Mouse (Mus musculus): ENCODE data around the gene Sema3a. TPM values are rescaled to one million over a fixed set of nuclear protein-coding genes. Genes with fewer than 3 reads are reported as not detected.
"Not testable (repeated sequence)": the region's sequence is repeated elsewhere in the genome, so short reads cannot be mapped to it uniquely, and the experiment has no call there.

The Sema3a gene
- polyA plus RNA-seq, 1 experiment from 2014 or later: 47.6 TPM

DNA sequence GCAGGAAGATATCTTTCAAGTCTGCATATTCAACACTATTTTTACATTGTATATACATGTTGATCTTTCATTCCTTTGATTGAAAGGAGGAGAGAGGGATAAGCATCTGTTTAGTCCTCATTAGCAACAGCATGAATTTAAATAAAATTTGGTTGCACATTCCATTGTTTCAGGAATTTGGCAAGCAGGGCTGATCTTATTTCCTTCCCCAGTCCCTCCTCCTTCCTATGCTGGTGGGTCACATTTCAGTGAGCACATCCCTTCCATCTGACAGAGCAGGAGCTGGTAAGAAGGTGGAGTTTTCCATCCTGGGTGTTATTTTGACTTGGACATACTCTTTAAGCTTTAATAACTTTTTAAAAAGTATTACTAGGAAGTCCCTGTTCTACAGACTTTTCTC is 315.9 kb downstream of the Sema3a start:
- DNase-seq: peak; percentile 56
- Histone ChIP-seq H3K9me3 (ENCODE audit: low read depth, low read length) (no peaks in the 10 kb centered on the region), H3K36me3 (ENCODE audit: insufficient read depth) (no peaks in the 10 kb centered on the region), H3K27ac (ENCODE audit: low read depth) (no peak overlapping the region), H3K4me3 (ENCODE audit: low read depth, low read length) (no peak overlapping the region), H3K9ac (no peak overlapping the region), H3K4me1 (ENCODE audit: insufficient read depth) (no peaks in the 10 kb centered on the region), H3K4me2 (no peak overlapping the region), H3K27me3 (ENCODE audit: insufficient read depth, low read length) (no peaks in the 10 kb centered on the region)
- peak; percentile 56; the same call in 1 of the 2 replicates for ATAC-seq (ENCODE audit: insufficient read depth)
- TF ChIP-seq CTCF (IDR thresholded peaks at IDR 0.05; ENCODE audit: low read depth): no peak

DNA sequence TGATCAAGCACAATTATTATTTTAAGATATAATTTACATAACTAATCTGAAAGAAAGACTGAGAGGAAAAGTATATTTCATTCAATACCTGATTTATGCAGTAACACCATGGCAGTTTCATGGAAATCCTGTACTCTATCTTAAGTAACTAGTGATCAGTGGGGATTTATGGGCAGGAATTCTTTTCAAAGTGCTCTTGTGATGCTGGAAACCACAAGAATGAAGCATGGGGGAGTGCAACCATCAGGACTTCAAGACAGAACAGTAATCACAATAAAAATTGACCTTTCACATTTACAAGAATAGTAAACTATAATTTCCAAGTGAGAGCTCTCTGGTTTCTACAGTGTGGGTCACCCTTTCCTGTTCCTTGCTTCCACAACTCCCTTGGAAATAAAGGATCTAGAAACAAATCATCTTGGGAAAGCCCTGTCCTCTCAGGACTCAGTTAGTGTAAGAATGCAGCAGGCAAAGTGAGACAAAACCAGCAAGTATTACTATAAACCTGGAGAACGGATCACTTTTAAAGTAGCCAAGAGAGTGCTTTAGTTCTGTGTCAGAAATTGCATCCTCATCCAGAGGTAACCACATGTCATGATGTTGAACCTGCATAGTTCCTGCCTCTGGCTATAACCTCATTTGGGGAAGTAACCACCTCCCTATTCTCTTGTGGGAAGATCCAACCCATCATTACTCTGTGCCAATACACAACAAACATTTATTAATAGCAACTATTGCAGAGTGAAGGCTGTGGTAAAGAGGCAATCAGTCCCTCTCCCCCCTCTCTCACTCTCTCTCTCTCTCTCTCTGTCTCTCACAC is 335.2 kb downstream of the Sema3a start:
- no peak overlapping the region for H3K27ac ChIP-seq (ENCODE audit: low read depth)
- no peak overlapping the region for H3K9ac ChIP-seq
- TF ChIP-seq CTCF (IDR thresholded peaks at IDR 0.05; ENCODE audit: low read depth): no peak
- H3K4me3 ChIP-seq (ENCODE audit: low read depth, low read length): no peak overlapping the region
- no peaks in the 10 kb centered on the region for H3K9me3 ChIP-seq (ENCODE audit: low read depth, low read length)
- H3K36me3 ChIP-seq (ENCODE audit: insufficient read depth): 0 out of 2 replicates have a peak, but pooled peaks cover 5% of the 10 kb centered on the region
- H3K27me3 ChIP-seq (ENCODE audit: insufficient read depth, low read length): no peaks in the 10 kb centered on the region
- H3K4me2 ChIP-seq: no peak overlapping the region
- H3K4me1 ChIP-seq (ENCODE audit: insufficient read depth): no peaks in the 10 kb centered on the region
- DNase-seq: no peak
- ATAC-seq (ENCODE audit: insufficient read depth): no peak
- 74% methylated on average over 1 of the region's 1 CpGs for WGBS

DNA sequence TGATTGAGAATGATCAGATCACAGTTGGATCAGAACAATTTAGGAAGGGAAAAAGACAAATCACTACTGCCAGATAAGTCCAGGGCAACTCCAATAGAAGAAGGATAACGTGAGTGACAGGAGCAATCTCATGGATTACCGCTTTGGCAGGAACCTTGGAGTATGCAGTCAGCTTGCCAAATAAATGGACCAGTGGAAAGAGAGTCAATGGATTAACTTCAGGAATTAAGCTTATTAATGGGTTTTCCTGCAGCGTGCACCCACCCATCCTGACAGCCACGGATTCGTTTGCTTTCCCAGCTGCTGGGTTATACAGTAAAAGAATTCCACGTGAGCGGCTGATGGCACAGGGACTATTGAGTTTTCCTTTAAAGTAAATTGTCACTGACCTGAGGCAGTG is 343.6 kb downstream of the Sema3a start:
- DNase-seq (no peak), ATAC-seq (ENCODE audit: insufficient read depth) (no peak)
- Histone ChIP-seq H3K4me1 (ENCODE audit: insufficient read depth) (peaks cover 4% of the 10 kb centered on the region; the same call in 1 of the 2 replicates), H3K27me3 (ENCODE audit: insufficient read depth, low read length) (no peaks in the 10 kb centered on the region), H3K9me3 (ENCODE audit: low read depth, low read length) (no peaks in the 10 kb centered on the region), H3K9ac (no peak overlapping the region), H3K4me3 (ENCODE audit: low read depth, low read length) (no peak overlapping the region), H3K36me3 (ENCODE audit: insufficient read depth) (0 out of 2 replicates have a peak, but pooled peaks cover 2% of the 10 kb centered on the region), H3K27ac (ENCODE audit: low read depth) (no peak overlapping the region), H3K4me2 (no peak overlapping the region)
- TF ChIP-seq CTCF (IDR thresholded peaks at IDR 0.05; ENCODE audit: low read depth): no peak
- 35% methylated on average over 7 of the region's 7 CpGs for WGBS

DNA sequence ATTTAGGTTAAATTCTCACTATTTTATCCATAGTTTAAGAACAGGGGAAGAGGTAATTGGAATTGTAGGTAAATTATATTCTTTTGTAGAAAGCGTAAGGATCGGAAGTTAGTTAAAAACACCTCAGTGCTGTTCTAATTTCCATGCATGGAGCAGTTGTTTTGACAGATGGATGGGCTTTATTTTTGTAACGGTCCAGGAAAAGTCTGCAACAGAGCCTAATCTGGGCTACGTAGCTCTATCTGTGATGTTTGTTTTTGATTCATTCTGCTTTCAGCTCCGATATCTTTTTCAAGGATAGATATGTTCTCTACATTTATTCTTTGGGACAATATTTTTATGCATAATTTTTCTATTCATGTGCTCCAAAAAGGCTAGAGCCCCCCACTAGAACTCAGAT is 344.2 kb downstream of the Sema3a start:
- 0 out of 2 replicates have a peak overlapping the region, but pooled peaks have one; percentile 34 for H3K27ac ChIP-seq (ENCODE audit: low read depth)
- 56% methylated on average over 5 of the region's 5 CpGs for WGBS
- no peak for TF ChIP-seq CTCF (IDR thresholded peaks at IDR 0.05; ENCODE audit: low read depth)
- H3K4me3 ChIP-seq (ENCODE audit: low read depth, low read length): no peak overlapping the region
- no peaks in the 10 kb centered on the region for H3K9me3 ChIP-seq (ENCODE audit: low read depth, low read length)
- no peak overlapping the region for H3K4me2 ChIP-seq
- no peak for ATAC-seq (ENCODE audit: insufficient read depth)
- H3K4me1 ChIP-seq (ENCODE audit: insufficient read depth): peaks cover 4% of the 10 kb centered on the region; the same call in 1 of the 2 replicates
- H3K9ac ChIP-seq: no peak overlapping the region
- H3K36me3 ChIP-seq (ENCODE audit: insufficient read depth): 0 out of 2 replicates have a peak, but pooled peaks cover 5% of the 10 kb centered on the region
- no peak for DNase-seq
- no peaks in the 10 kb centered on the region for H3K27me3 ChIP-seq (ENCODE audit: insufficient read depth, low read length)

DNA sequence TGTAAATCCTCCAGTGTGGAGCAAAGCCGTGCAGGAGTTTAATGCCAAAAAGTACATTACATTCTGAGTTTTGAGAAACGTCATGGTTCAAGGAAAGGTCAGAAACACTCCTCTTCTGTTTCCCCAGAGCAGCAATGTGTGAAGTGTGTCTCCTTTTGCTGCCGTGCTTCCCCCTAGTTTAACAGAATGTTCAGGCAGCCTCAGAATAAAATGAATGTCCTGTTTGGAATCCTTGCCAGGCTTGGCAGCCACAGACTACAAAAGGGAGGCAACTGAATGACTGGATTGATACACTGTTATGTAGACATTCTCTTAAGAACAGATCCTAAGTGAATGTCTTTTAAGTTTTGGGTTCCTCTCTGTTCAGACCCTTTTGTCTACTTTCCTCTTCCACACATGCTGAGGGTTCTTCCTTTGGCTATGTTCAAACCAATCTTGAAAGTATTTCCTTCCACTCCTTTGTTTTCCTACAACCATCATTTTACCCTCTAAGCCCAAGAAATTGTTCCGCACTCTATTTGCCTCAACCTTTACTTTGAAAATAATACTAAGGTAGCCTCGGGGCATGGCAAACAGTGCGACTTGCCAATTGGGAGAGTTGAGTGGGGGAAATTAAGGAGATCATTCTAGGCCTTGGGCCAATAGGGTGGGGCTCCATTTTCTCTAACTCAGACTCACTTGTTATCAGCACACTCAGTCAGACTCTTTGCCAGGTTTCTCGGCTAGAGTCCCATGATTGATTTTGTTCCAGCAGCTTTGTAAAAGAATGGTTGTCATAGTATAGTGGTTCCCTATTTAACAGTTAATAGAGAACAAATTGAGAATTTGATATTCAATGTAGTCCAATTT is 345.1 kb downstream of the Sema3a start:
- no peak overlapping the region for H3K9ac ChIP-seq
- 36% methylated on average over 7 of the region's 7 CpGs for WGBS
- H3K4me3 ChIP-seq (ENCODE audit: low read depth, low read length): no peak overlapping the region
- H3K27ac ChIP-seq (ENCODE audit: low read depth): peak overlapping the region; percentile 34; the same call in 1 of the 2 replicates
- 0 out of 2 replicates have a peak, but pooled peaks cover 6% of the 10 kb centered on the region for H3K36me3 ChIP-seq (ENCODE audit: insufficient read depth)
- DNase-seq (peak; percentile 75), ATAC-seq (ENCODE audit: insufficient read depth) (peak; percentile 62)
- peaks cover 4% of the 10 kb centered on the region; the same call in 1 of the 2 replicates for H3K4me1 ChIP-seq (ENCODE audit: insufficient read depth)
- no peaks in the 10 kb centered on the region for H3K9me3 ChIP-seq (ENCODE audit: low read depth, low read length)
- no peaks in the 10 kb centered on the region for H3K27me3 ChIP-seq (ENCODE audit: insufficient read depth, low read length)
- TF ChIP-seq CTCF (IDR thresholded peaks at IDR 0.05; ENCODE audit: low read depth): no peak
- H3K4me2 ChIP-seq: no peak overlapping the region

DNA sequence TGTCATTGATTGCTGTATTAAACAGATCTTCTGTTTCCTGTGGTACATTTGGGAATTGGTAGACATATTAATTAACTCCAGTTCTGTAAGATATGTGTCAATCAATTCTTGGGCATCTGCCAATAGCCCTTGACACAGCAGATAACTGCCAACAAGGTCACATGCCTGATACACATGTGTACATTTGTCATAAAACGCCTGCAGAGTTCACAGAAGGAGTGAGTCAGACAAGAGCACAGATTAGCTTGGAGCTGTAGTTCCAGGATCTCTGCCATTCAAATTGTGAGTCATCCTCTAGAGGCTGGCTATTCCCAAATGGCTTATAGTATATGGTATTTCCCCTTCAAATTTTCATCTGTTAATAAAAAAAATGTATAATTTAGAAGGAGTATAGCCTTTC is 352.4 kb downstream of the Sema3a start:
- Histone ChIP-seq H3K4me3 (ENCODE audit: low read depth, low read length) (no peak overlapping the region), H3K9me3 (ENCODE audit: low read depth, low read length) (no peaks in the 10 kb centered on the region), H3K9ac (no peak overlapping the region), H3K4me2 (no peak overlapping the region), H3K4me1 (ENCODE audit: insufficient read depth) (no peaks in the 10 kb centered on the region), H3K27me3 (ENCODE audit: insufficient read depth, low read length) (no peaks in the 10 kb centered on the region), H3K36me3 (ENCODE audit: insufficient read depth) (0 out of 2 replicates have a peak, but pooled peaks cover 8% of the 10 kb centered on the region), H3K27ac (ENCODE audit: low read depth) (no peak overlapping the region)
- 43% methylated on average over 1 of the region's 1 CpGs for WGBS
- peak; percentile 33 for DNase-seq
- no peak for ATAC-seq (ENCODE audit: insufficient read depth)
- no peak for TF ChIP-seq CTCF (IDR thresholded peaks at IDR 0.05; ENCODE audit: low read depth)

DNA sequence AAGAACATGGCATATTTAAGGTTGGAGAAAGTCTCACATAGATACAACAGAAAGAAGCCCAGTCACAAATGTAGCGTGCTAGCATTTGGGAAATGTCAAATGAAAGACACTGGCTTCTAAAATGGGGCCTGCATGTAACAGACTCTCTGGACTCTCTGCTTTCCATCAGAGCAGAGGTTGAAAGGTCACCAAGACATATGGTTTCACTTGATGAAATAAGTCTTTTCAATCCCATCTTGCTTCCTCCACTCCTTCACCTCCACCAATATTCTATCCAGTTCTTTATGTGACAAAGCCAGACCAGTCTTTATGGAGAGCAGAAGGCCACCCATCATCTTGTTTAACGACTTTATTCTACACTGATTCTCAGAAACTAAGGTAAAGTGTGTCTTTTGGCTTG is 363.5 kb downstream of the Sema3a start:
- H3K4me1 ChIP-seq (ENCODE audit: insufficient read depth): peaks cover 5% of the 10 kb centered on the region; the same call in 1 of the 2 replicates
- ATAC-seq (ENCODE audit: insufficient read depth) (no peak), DNase-seq (no peak)
- no peaks in the 10 kb centered on the region for H3K9me3 ChIP-seq (ENCODE audit: low read depth, low read length)
- H3K4me2 ChIP-seq: no peak overlapping the region
- WGBS: 79% methylated on average over 2 of the region's 2 CpGs
- H3K4me3 ChIP-seq (ENCODE audit: low read depth, low read length): no peak overlapping the region
- H3K36me3 ChIP-seq (ENCODE audit: insufficient read depth): no peaks in the 10 kb centered on the region
- H3K9ac ChIP-seq: no peak overlapping the region
- no peaks in the 10 kb centered on the region for H3K27me3 ChIP-seq (ENCODE audit: insufficient read depth, low read length)
- TF ChIP-seq CTCF (IDR thresholded peaks at IDR 0.05; ENCODE audit: low read depth): no peak
- H3K27ac ChIP-seq (ENCODE audit: low read depth): no peak overlapping the region

DNA sequence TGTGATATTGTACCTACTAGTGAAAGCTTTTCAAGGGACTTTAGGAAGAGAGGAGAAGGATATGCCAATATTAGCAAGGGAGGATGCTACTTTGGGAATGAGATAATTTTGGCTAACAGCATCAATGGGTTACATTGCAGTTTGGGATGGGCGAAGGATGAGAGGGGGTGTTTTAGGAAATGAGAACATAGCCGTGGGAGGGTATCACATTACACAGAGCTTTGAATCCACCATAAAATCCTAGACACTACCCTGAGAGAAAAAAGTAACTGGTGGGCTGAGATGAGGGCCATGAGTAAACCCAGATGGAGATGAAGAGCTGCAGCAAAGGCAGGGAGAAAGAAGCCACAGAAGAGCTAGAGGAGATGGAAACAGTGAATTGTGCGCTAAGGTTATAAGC is 370.8 kb downstream of the Sema3a start:
- not testable (repeated sequence) for H3K9me3 ChIP-seq (ENCODE audit: low read depth, low read length); H3K27ac ChIP-seq (ENCODE audit: low read depth); H3K4me3 ChIP-seq (ENCODE audit: low read depth, low read length); H3K27me3 ChIP-seq (ENCODE audit: insufficient read depth, low read length); H3K9ac ChIP-seq; ATAC-seq (ENCODE audit: insufficient read depth); H3K4me2 ChIP-seq; H3K36me3 ChIP-seq (ENCODE audit: insufficient read depth); DNase-seq; H3K4me1 ChIP-seq (ENCODE audit: insufficient read depth)
- 76% methylated on average over 3 of the region's 3 CpGs for WGBS

Data from lung, embryonic 14.5 days (tissue).